Mouse (Mus musculus): ENCODE results near the gene Ifnar2. TPM values are rescaled to one million over a fixed set of nuclear protein-coding genes. Genes with fewer than 3 reads are reported as not detected.
A peak's percentile ranks its signal among the peaks of the same experiment; 100 is the strongest.

The Ifnar2 gene
- total RNA-seq, 1 experiment = 20.6 TPM

DNA sequence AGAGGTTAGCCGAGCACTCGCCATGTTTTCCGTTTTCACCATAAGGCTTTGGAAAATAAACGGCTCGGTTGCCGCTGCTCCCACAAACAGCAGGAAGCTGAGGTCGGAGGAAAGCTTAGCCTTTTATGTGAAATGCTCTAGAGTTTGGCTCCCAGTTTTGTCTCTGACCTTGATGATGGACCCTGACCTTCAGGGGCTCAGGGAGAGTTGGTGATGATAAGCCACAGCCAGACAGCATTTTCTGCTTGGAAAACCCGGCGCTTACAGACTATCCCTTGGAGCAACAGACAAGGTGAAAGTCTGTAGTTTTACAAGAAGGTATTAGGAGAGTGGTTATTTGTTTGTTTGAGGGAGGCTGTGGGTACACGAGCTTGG, 15.1 kb upstream of the Ifnar2 start:
- TF ChIP-seq MAFK (IDR thresholded peaks at IDR 0.05; ENCODE audit: insufficient read depth, low read depth, low read length) = no peak
- no peak for TF ChIP-seq CHD2 (IDR thresholded peaks at IDR 0.05; ENCODE audit: low read depth, low read length)
- Histone ChIP-seq H3K4me1 (ENCODE audit: control insufficient read depth in 2 of 2, insufficient read depth in 2 of 2, low read length in 2 of 2, poor library complexity in 1 of 2) (no peaks in the 10 kb centered on the region), H3K27ac (ENCODE audit: insufficient read depth, low read depth, low read length, poor library complexity, severe bottlenecking) (no peak overlapping the region), H3K36me3 (ENCODE audit: control insufficient read depth, insufficient read depth, low read length, poor library complexity, severe bottlenecking) (no peaks in the 10 kb centered on the region), H3K9ac (ENCODE audit: insufficient read depth, low read depth, low read length, poor library complexity, severe bottlenecking) (no peak overlapping the region), H3K4me3 (ENCODE audit: insufficient read depth in 1 of 2, low read depth in 1 of 2, low read length in 2 of 2, poor library complexity in 1 of 2, severe bottlenecking in 1 of 2) (no peak overlapping the region), H3K9me3 (ENCODE audit: control insufficient read depth, insufficient read depth, low read depth, low read length) (no peaks in the 10 kb centered on the region)
- DNase-seq (ENCODE audit: low read depth, low spot score) = no peak
- in situ Hi-C loops (cut with MboI; ENCODE audit: low sequenced_read_pairs in 2 of 2, unreplicated experiment in 2 of 2) = loop anchor here in 1 of 2 experiments (25.0 kb wide), 1 partner anchor 270 kb away; the partner anchor contains the start of gene 4932438H23Rik

DNA sequence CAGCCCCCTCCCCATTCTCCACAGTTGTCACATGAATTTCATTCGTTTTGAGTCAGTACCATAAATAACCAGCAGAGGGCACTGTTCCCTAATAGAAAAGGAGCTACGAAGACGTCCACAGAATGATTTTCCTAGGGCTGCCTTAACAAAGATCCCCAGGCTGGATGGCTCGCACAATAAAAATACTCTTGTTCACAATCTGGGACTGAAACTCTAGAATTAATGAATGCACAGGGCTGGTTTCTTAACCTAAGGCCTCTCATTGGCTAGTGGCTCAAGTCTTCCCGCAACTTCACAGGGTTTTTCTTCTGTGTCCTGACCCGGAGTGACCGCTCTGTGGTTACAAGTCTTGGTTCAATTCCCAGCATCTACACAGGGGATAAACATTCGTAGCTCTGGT, 14.0 kb upstream of the Ifnar2 start:
- no peak for TF ChIP-seq CHD2 (IDR thresholded peaks at IDR 0.05; ENCODE audit: low read depth, low read length)
- peak; percentile 82 for TF ChIP-seq ZC3H11A (IDR thresholded peaks at IDR 0.05; ENCODE audit: borderline replicate concordance, low read depth, low read length)
- peak; percentile 78 for DNase-seq (ENCODE audit: low read depth, low spot score)
- Histone ChIP-seq H3K4me1 (ENCODE audit: control insufficient read depth in 2 of 2, insufficient read depth in 2 of 2, low read length in 2 of 2, poor library complexity in 1 of 2) (no peaks in the 10 kb centered on the region), H3K9ac (ENCODE audit: insufficient read depth, low read depth, low read length, poor library complexity, severe bottlenecking) (no peak overlapping the region), H3K36me3 (ENCODE audit: control insufficient read depth, insufficient read depth, low read length, poor library complexity, severe bottlenecking) (no peaks in the 10 kb centered on the region), H3K27ac (ENCODE audit: insufficient read depth, low read depth, low read length, poor library complexity, severe bottlenecking) (no peak overlapping the region), H3K4me3 (ENCODE audit: insufficient read depth in 1 of 2, low read depth in 1 of 2, low read length in 2 of 2, poor library complexity in 1 of 2, severe bottlenecking in 1 of 2) (no peak overlapping the region), H3K9me3 (ENCODE audit: control insufficient read depth, insufficient read depth, low read depth, low read length) (no peaks in the 10 kb centered on the region)
- in situ Hi-C loops (cut with MboI; ENCODE audit: low sequenced_read_pairs in 2 of 2, unreplicated experiment in 2 of 2) = loop anchor here in 1 of 2 experiments (25.0 kb wide), 1 partner anchor 271 kb away; the partner anchor contains the start of gene 4932438H23Rik

DNA sequence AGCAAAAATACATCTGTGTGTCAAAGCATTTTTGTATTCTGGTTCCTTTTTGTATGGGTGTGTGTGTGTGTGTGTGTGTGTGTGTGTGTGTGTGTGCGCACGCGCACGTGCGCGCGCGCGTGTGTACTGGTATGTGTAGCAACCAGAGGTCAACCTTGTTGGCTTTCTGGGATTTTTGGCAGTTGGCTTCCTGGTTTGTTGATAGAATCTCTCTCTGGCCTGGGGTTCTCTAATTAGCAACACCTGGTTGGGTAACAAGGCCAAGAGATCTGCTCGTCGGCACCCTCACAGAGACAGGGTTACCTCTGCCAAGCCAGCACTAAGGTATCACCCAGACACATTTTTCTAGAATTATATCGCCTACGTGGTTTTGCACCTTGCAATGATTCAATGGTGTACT, 13.1 kb upstream of the Ifnar2 start:
- H3K4me3 ChIP-seq (ENCODE audit: insufficient read depth in 1 of 2, low read depth in 1 of 2, low read length in 2 of 2, poor library complexity in 1 of 2, severe bottlenecking in 1 of 2) = no peak overlapping the region
- H3K9ac ChIP-seq (ENCODE audit: insufficient read depth, low read depth, low read length, poor library complexity, severe bottlenecking) = no peak overlapping the region
- no peak for DNase-seq (ENCODE audit: low read depth, low spot score)
- TF ChIP-seq HCFC1 (IDR thresholded peaks at IDR 0.05; ENCODE audit: borderline replicate concordance, insufficient read depth, low read length) (no peak), CHD2 (IDR thresholded peaks at IDR 0.05; ENCODE audit: low read depth, low read length) (no peak), ZC3H11A (IDR thresholded peaks at IDR 0.05; ENCODE audit: borderline replicate concordance, low read depth, low read length) (0 out of 2 replicates have a peak, but pooled peaks have one; percentile 24), MAFK (IDR thresholded peaks at IDR 0.05; ENCODE audit: insufficient read depth, low read depth, low read length) (no peak), ZNF384 (IDR thresholded peaks at IDR 0.05; ENCODE audit: low read depth, low read length) (no peak)
- no peaks in the 10 kb centered on the region for H3K36me3 ChIP-seq (ENCODE audit: control insufficient read depth, insufficient read depth, low read length, poor library complexity, severe bottlenecking)
- no peaks in the 10 kb centered on the region for H3K9me3 ChIP-seq (ENCODE audit: control insufficient read depth, insufficient read depth, low read depth, low read length)
- in situ Hi-C loops (cut with MboI; ENCODE audit: low sequenced_read_pairs in 2 of 2, unreplicated experiment in 2 of 2) = loop anchor here in 1 of 2 experiments (25.0 kb wide), 1 partner anchor 272 kb away; the partner anchor contains the start of gene 4932438H23Rik
- H3K27ac ChIP-seq (ENCODE audit: insufficient read depth, low read depth, low read length, poor library complexity, severe bottlenecking) = no peak overlapping the region
- H3K4me1 ChIP-seq (ENCODE audit: control insufficient read depth in 2 of 2, insufficient read depth in 2 of 2, low read length in 2 of 2, poor library complexity in 1 of 2) = no peaks in the 10 kb centered on the region

DNA sequence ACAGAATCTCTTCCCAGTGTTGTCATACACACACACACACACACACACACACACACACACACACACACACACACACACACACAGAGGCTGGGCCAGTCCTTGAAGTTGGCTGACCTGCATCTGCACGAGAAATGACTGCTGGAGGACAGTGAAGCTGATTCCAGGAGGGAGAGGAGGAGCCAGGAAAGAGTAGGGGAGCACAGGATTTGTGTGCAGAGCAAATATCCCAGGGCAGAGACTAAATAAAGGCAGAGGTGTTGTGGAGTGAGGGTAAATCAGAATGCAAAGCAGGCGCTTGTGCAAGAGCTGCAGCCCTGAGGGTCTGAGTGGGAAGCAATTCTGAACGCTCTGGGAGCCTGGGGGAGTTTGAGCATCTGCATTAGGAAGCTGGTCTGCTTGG, 12.4 kb upstream of the Ifnar2 start:
- Histone ChIP-seq H3K36me3 (ENCODE audit: control insufficient read depth, insufficient read depth, low read length, poor library complexity, severe bottlenecking) (no peaks in the 10 kb centered on the region), H3K9me3 (ENCODE audit: control insufficient read depth, insufficient read depth, low read depth, low read length) (no peaks in the 10 kb centered on the region), H3K27ac (ENCODE audit: insufficient read depth, low read depth, low read length, poor library complexity, severe bottlenecking) (no peak overlapping the region), H3K4me3 (ENCODE audit: insufficient read depth in 1 of 2, low read depth in 1 of 2, low read length in 2 of 2, poor library complexity in 1 of 2, severe bottlenecking in 1 of 2) (no peak overlapping the region), H3K4me1 (ENCODE audit: control insufficient read depth in 2 of 2, insufficient read depth in 2 of 2, low read length in 2 of 2, poor library complexity in 1 of 2) (no peaks in the 10 kb centered on the region), H3K9ac (ENCODE audit: insufficient read depth, low read depth, low read length, poor library complexity, severe bottlenecking) (no peak overlapping the region)
- in situ Hi-C loops (cut with MboI; ENCODE audit: low sequenced_read_pairs in 2 of 2, unreplicated experiment in 2 of 2) = loop anchor here in 1 of 2 experiments (25.0 kb wide), 1 partner anchor 273 kb away; the partner anchor contains the start of gene 4932438H23Rik
- TF ChIP-seq CHD2 (IDR thresholded peaks at IDR 0.05; ENCODE audit: low read depth, low read length) = no peak
- no peak for TF ChIP-seq HCFC1 (IDR thresholded peaks at IDR 0.05; ENCODE audit: borderline replicate concordance, insufficient read depth, low read length)
- TF ChIP-seq ZC3H11A (IDR thresholded peaks at IDR 0.05; ENCODE audit: borderline replicate concordance, low read depth, low read length) = no peak
- no peak for TF ChIP-seq ZNF384 (IDR thresholded peaks at IDR 0.05; ENCODE audit: low read depth, low read length)
- TF ChIP-seq MAFK (IDR thresholded peaks at IDR 0.05; ENCODE audit: insufficient read depth, low read depth, low read length) = no peak
- no peak for DNase-seq (ENCODE audit: low read depth, low spot score)

DNA sequence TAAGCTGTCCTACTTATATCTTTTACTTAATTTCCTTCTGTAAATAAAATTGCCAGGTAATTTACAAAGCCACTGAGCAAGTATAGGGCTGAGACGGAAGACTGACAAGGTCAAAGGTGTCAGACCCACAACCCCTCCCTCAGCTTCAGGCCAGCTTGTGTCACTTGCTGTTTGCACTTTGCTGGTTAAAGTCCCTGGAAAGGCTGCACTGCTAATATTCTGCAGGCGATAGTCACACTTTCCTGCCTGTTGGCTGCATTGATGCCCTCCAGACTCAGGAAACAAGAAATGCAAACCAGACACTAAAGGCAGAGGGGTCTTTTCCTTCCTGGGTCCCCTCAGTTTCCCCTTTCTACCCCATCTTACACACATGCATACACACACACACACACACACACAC, 10.6 kb upstream of the Ifnar2 start:
- TF ChIP-seq MAFK (IDR thresholded peaks at IDR 0.05; ENCODE audit: insufficient read depth, low read depth, low read length) (no peak), ZNF384 (IDR thresholded peaks at IDR 0.05; ENCODE audit: low read depth, low read length) (no peak), CHD2 (IDR thresholded peaks at IDR 0.05; ENCODE audit: low read depth, low read length) (no peak), ZC3H11A (IDR thresholded peaks at IDR 0.05; ENCODE audit: borderline replicate concordance, low read depth, low read length) (no peak), HCFC1 (IDR thresholded peaks at IDR 0.05; ENCODE audit: borderline replicate concordance, insufficient read depth, low read length) (no peak)
- no peak overlapping the region for H3K27ac ChIP-seq (ENCODE audit: insufficient read depth, low read depth, low read length, poor library complexity, severe bottlenecking)

More for the DNA sequence above, 10.6 kb upstream of the Ifnar2 start:
- H3K4me1 ChIP-seq (ENCODE audit: control insufficient read depth in 2 of 2, insufficient read depth in 2 of 2, low read length in 2 of 2, poor library complexity in 1 of 2) = no peaks in the 10 kb centered on the region
- H3K36me3 ChIP-seq (ENCODE audit: control insufficient read depth, insufficient read depth, low read length, poor library complexity, severe bottlenecking) = no peaks in the 10 kb centered on the region
- no peak for DNase-seq (ENCODE audit: low read depth, low spot score)
- H3K9ac ChIP-seq (ENCODE audit: insufficient read depth, low read depth, low read length, poor library complexity, severe bottlenecking) = no peak overlapping the region
- no peaks in the 10 kb centered on the region for H3K9me3 ChIP-seq (ENCODE audit: control insufficient read depth, insufficient read depth, low read depth, low read length)
- H3K4me3 ChIP-seq (ENCODE audit: insufficient read depth in 1 of 2, low read depth in 1 of 2, low read length in 2 of 2, poor library complexity in 1 of 2, severe bottlenecking in 1 of 2) = no peak overlapping the region
- in situ Hi-C loops (cut with MboI; ENCODE audit: low sequenced_read_pairs in 2 of 2, unreplicated experiment in 2 of 2) = loop anchor here in 1 of 2 experiments (25.0 kb wide), 1 partner anchor 275 kb away; the partner anchor contains the start of gene 4932438H23Rik
